8 mouse cellular contexts compared by ENCODE assay signal in genomic region chr9:36768156-36769047, GRCm38 (mm10). TPM values are rescaled to one million over a fixed set of nuclear protein-coding genes. Genes with fewer than 3 reads are reported as not detected.
DNase-seq lines count a peak whose midpoint lies in the region; ATAC-seq and TF ChIP-seq lines count a peak whose summit lies in the region.

No protein-coding gene starts in this region.

- H3K9ac ChIP-seq in forebrain, embryonic 12.5 days = peak overlapping the region; percentile 74
- peak overlapping the region; percentile 75 for H3K9ac ChIP-seq in hindbrain, embryonic 11.5 days (ENCODE audit: low read depth, low read length)
- peak overlapping the region; percentile 79 for H3K9ac ChIP-seq in liver, embryonic 12.5 days
- H3K9ac ChIP-seq in neural tube, embryonic 15.5 days (replicated peaks) = peak overlapping the region; percentile 83

- ATAC-seq in forebrain, embryonic 12.5 days (ENCODE audit: low FRiP score) = peak; percentile 13; the same call in 1 of the 2 replicates
- peak; percentile 20 for ATAC-seq in hindbrain, embryonic 11.5 days (ENCODE audit: low FRiP score)
- peak; percentile 35 for ATAC-seq in liver, embryonic 12.5 days
- peak; percentile 22; the same call in 1 of the 2 replicates for ATAC-seq in neural tube, embryonic 15.5 days (ENCODE audit: low FRiP score)

- TF ChIP-seq CTCF in bone marrow macrophage, adult 2 months (IDR thresholded peaks at IDR 0.05; ENCODE audit: low read depth, low read length) = no peak

- no peak for TF ChIP-seq POLR2A in bone marrow macrophage, adult 2 months (IDR thresholded peaks at IDR 0.05; ENCODE audit: borderline replicate concordance, low read depth, low read length)

- H3K4me2 ChIP-seq in forebrain, embryonic 12.5 days = peak overlapping the region; percentile 66
- peak overlapping the region; percentile 72 for H3K4me2 ChIP-seq in hindbrain, embryonic 11.5 days (replicated peaks; ENCODE audit: low read depth, low read length)
- H3K4me2 ChIP-seq in liver, embryonic 12.5 days = peak overlapping the region; percentile 81
- peak overlapping the region; percentile 91 for H3K4me2 ChIP-seq in neural tube, embryonic 15.5 days

- peaks cover 8% of the 10 kb centered on the region for H3K4me1 ChIP-seq in bone marrow macrophage, adult 2 months (ENCODE audit: control insufficient read depth, insufficient read depth, low read length)
- peaks cover 20% of the 10 kb centered on the region for H3K4me1 ChIP-seq in forebrain, embryonic 12.5 days
- H3K4me1 ChIP-seq in hindbrain, embryonic 11.5 days (replicated peaks; ENCODE audit: control insufficient read depth, insufficient read depth, low read length) = no peaks in the 10 kb centered on the region; the same call in 1 of the 2 replicates
- peaks cover 26% of the 10 kb centered on the region for H3K4me1 ChIP-seq in liver, embryonic 12.5 days
- H3K4me1 ChIP-seq in neural tube, embryonic 15.5 days = peaks cover 21% of the 10 kb centered on the region

- peak overlapping the region; percentile 87 for H3K27ac ChIP-seq in bone marrow macrophage, adult 2 months (ENCODE audit: insufficient read depth, low read depth, low read length)
- peak overlapping the region; percentile 72 for H3K27ac ChIP-seq in forebrain, embryonic 12.5 days
- no peak overlapping the region; the same call in 1 of the 2 replicates for H3K27ac ChIP-seq in hindbrain, embryonic 11.5 days (ENCODE audit: low read depth, low read length)
- peak overlapping the region; percentile 89 for H3K27ac ChIP-seq in liver, embryonic 12.5 days
- H3K27ac ChIP-seq in neural tube, embryonic 15.5 days (replicated peaks) = peak overlapping the region; percentile 91

- H3K4me3 ChIP-seq in bone marrow macrophage, adult 2 months (ENCODE audit: insufficient read depth, low read length) = peak overlapping the region; percentile 87
- peak overlapping the region; percentile 70 for H3K4me3 ChIP-seq in forebrain, embryonic 12.5 days (replicated peaks)
- peak overlapping the region; percentile 97 for H3K4me3 ChIP-seq in hindbrain, embryonic 11.5 days (ENCODE audit: low read depth, low read length)
- H3K4me3 ChIP-seq in liver, embryonic 12.5 days = peak overlapping the region; percentile 98
- peak overlapping the region; percentile 98 for H3K4me3 ChIP-seq in neural tube, embryonic 15.5 days (replicated peaks)

- H3K36me3 ChIP-seq in forebrain, embryonic 12.5 days (replicated peaks) = peaks cover 13% of the 10 kb centered on the region
- no peaks in the 10 kb centered on the region for H3K36me3 ChIP-seq in hindbrain, embryonic 11.5 days (ENCODE audit: control insufficient read depth, insufficient read depth, low read length)
- peaks cover 21% of the 10 kb centered on the region for H3K36me3 ChIP-seq in liver, embryonic 12.5 days
- H3K36me3 ChIP-seq in neural tube, embryonic 15.5 days = peaks cover 7% of the 10 kb centered on the region

- H3K9me3 ChIP-seq in forebrain, embryonic 12.5 days = no peaks in the 10 kb centered on the region
- no peaks in the 10 kb centered on the region for H3K9me3 ChIP-seq in hindbrain, embryonic 11.5 days (ENCODE audit: control insufficient read depth, low read length)
- no peaks in the 10 kb centered on the region for H3K9me3 ChIP-seq in liver, embryonic 12.5 days (replicated peaks)
- no peaks in the 10 kb centered on the region for H3K9me3 ChIP-seq in neural tube, embryonic 15.5 days (replicated peaks)

- peak; percentile 10 for DNase-seq in layer of hippocampus, adult 9-10 months (ENCODE audit: low spot score)
- DNase-seq in layer of hippocampus, adult 9-11 months = no peak
- no peak for DNase-seq in hindbrain, embryonic 11.5 days (ENCODE audit: low spot score)
- peak; percentile 49 for DNase-seq in urinary bladder, adult 2 months (ENCODE audit: low spot score)

- no peaks in the 10 kb centered on the region for H3K27me3 ChIP-seq in forebrain, embryonic 12.5 days
- H3K27me3 ChIP-seq in hindbrain, embryonic 11.5 days (ENCODE audit: control insufficient read depth, insufficient read depth, low read length) = no peaks in the 10 kb centered on the region
- no peaks in the 10 kb centered on the region for H3K27me3 ChIP-seq in liver, embryonic 12.5 days (replicated peaks)
- no peaks in the 10 kb centered on the region for H3K27me3 ChIP-seq in neural tube, embryonic 15.5 days (replicated peaks)

- WGBS in forebrain, embryonic 12.5 days = 15% methylated on average over 25 of the region's 25 CpGs
- 14% methylated on average over 25 of the region's 25 CpGs for WGBS in hindbrain, embryonic 11.5 days
- 7% methylated on average over 25 of the region's 25 CpGs for WGBS in liver, embryonic 12.5 days (ENCODE audit: insufficient replicate concordance)
- 14% methylated on average over 25 of the region's 25 CpGs for WGBS in neural tube, embryonic 15.5 days

RNA-seq across cellular contexts. Expression of gene Stt3a, which starts 0.9 kb away (rescaled TPM):
- polyA plus RNA-seq in bone marrow macrophage, adult 2 months (2012; ENCODE audit: insufficient read depth, insufficient read length, missing spikeins) = 206 and 215 TPM in 2 replicates
- polyA plus RNA-seq in forebrain, embryonic 12.5 days (2016; fragmentation: Nextera tagmentation; extraction: Ambion mirVana) = 132 and 144 TPM in 2 replicates
- polyA plus RNA-seq in hindbrain, embryonic 11.5 days (2014; fragmentation: Nextera tagmentation; extraction: Ambion mirVana) = 140 and 166 TPM in 2 replicates
- polyA plus RNA-seq in liver, embryonic 12.5 days (2016; fragmentation: Nextera tagmentation; extraction: Ambion mirVana) = 218 and 227 TPM in 2 replicates
- polyA plus RNA-seq in neural tube, embryonic 15.5 days (2015; fragmentation: Nextera tagmentation; extraction: Ambion mirVana) = 93.0 and 143 TPM in 2 replicates
- 161 and 169 TPM in 2 replicates for polyA plus RNA-seq in urinary bladder, adult 2 months (2012; rRNA removed)

RNA-seq across cellular contexts. Expression of gene Ei24, which starts 28.8 kb away (rescaled TPM):
- 58.8 and 66.2 TPM in 2 replicates for polyA plus RNA-seq in bone marrow macrophage, adult 2 months (2012; ENCODE audit: insufficient read depth, insufficient read length, missing spikeins)
- polyA plus RNA-seq in forebrain, embryonic 12.5 days (2016; fragmentation: Nextera tagmentation; extraction: Ambion mirVana) = 111 and 118 TPM in 2 replicates
- polyA plus RNA-seq in hindbrain, embryonic 11.5 days (2014; fragmentation: Nextera tagmentation; extraction: Ambion mirVana) = 61.7 and 68.7 TPM in 2 replicates
- 41.9 and 42.7 TPM in 2 replicates for polyA plus RNA-seq in liver, embryonic 12.5 days (2016; fragmentation: Nextera tagmentation; extraction: Ambion mirVana)
- 118 and 120 TPM in 2 replicates for polyA plus RNA-seq in neural tube, embryonic 15.5 days (2015; fragmentation: Nextera tagmentation; extraction: Ambion mirVana)
- polyA plus RNA-seq in urinary bladder, adult 2 months (2012; rRNA removed) = 115 and 123 TPM in 2 replicates

RNA-seq across cellular contexts. Expression of gene Chek1, which starts 41.5 kb away (rescaled TPM):
- 6.2 and 8.3 TPM in 2 replicates for polyA plus RNA-seq in bone marrow macrophage, adult 2 months (2012; ENCODE audit: insufficient read depth, insufficient read length, missing spikeins)
- polyA plus RNA-seq in forebrain, embryonic 12.5 days (2016; fragmentation: Nextera tagmentation; extraction: Ambion mirVana) = 53.7 and 55.7 TPM in 2 replicates
- 40.4 and 46.2 TPM in 2 replicates for polyA plus RNA-seq in hindbrain, embryonic 11.5 days (2014; fragmentation: Nextera tagmentation; extraction: Ambion mirVana)
- polyA plus RNA-seq in liver, embryonic 12.5 days (2016; fragmentation: Nextera tagmentation; extraction: Ambion mirVana) = 29.4 and 31.5 TPM in 2 replicates
- polyA plus RNA-seq in neural tube, embryonic 15.5 days (2015; fragmentation: Nextera tagmentation; extraction: Ambion mirVana) = 6.2 and 13.9 TPM in 2 replicates
- polyA plus RNA-seq in urinary bladder, adult 2 months (2012; rRNA removed) = 1.4 and 2.1 TPM in 2 replicates

RNA-seq across cellular contexts. Expression of gene Fez1, which starts 53.3 kb away (rescaled TPM):
- polyA plus RNA-seq in bone marrow macrophage, adult 2 months (2012; ENCODE audit: insufficient read depth, insufficient read length, missing spikeins) = not detected in 2 replicates
- polyA plus RNA-seq in forebrain, embryonic 12.5 days (2016; fragmentation: Nextera tagmentation; extraction: Ambion mirVana) = 446 and 473 TPM in 2 replicates
- polyA plus RNA-seq in hindbrain, embryonic 11.5 days (2014; fragmentation: Nextera tagmentation; extraction: Ambion mirVana) = 343 and 384 TPM in 2 replicates
- 0.82 and 0.99 TPM in 2 replicates for polyA plus RNA-seq in liver, embryonic 12.5 days (2016; fragmentation: Nextera tagmentation; extraction: Ambion mirVana)
- polyA plus RNA-seq in neural tube, embryonic 15.5 days (2015; fragmentation: Nextera tagmentation; extraction: Ambion mirVana) = 491 and 612 TPM in 2 replicates
- 12.7 and 15.1 TPM in 2 replicates for polyA plus RNA-seq in urinary bladder, adult 2 months (2012; rRNA removed)

Comparison
In these comparisons a context has a peak if more than half of its experiments do, and no peak if none do; other contexts are left out.
1. DNase-seq: peak in layer of hippocampus, adult 9-10 months (single experiment) and urinary bladder, adult 2 months (single experiment); none in layer of hippocampus, adult 9-11 months (single experiment) and hindbrain, embryonic 11.5 days (single experiment).
2. Peak in every context shown above with its lines, with median percentiles within 50 percentile points of each other: H3K4me3 ChIP-seq, ATAC-seq, H3K4me2 ChIP-seq and H3K9ac ChIP-seq.